Mouse (Mus musculus) CH12.LX (cell line): ENCODE results near the gene Ier3.

Source experiments
- ETS1 ChIP-seq: conservative IDR thresholded peaks from 2 replicates; pipeline ENCODE4 v1.6.1; 2012; ENCODE audit warnings: low read depth, mild to moderate bottlenecking, inconsistent platforms, low read length, improper control_type of control experiment, moderate library complexity
- MAX ChIP-seq: IDR thresholded peaks from 2 replicates; pipeline ENCODE4 v1.6.1; 2011; ENCODE audit warnings: low read length, improper control_type of control experiment
- RCOR1 ChIP-seq: conservative IDR thresholded peaks from 2 replicates; pipeline ENCODE4 v1.6.1; 2012; ENCODE audit warnings: low read depth, mild to moderate bottlenecking, inconsistent platforms, low read length, improper control_type of control experiment
- TBP ChIP-seq: conservative IDR thresholded peaks from 2 replicates; pipeline ENCODE4 v1.6.1; 2011; ENCODE audit warnings: low read depth, low read length, improper control_type of control experiment

DNA sequence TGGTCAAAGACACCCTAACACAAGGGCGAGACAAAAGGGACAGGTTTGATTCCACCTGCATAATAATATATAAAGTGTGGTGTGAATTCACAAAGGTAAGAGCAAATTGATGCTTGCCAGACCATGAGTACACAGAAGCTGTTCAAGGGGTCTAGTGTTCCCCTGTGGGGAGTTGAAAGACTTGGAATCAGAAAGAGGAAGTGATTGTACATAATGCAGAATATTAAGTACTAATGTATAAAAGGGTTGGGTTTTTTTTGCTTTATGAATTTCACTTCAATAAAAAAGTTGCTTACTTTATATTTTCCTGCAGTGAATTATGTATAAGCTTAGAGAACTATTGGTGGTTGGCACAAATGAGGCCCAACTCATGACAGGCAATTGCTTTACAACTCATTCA, 37.9 kb downstream of the Ier3 start:
- TF ChIP-seq TBP, result no peak
- TF ChIP-seq MAX, result no peak
- no peak for TF ChIP-seq ETS1
- no peak for TF ChIP-seq RCOR1
